Mouse (Mus musculus): ENCODE data around the gene Nceh1.
"Not testable (repeated sequence)": the region's sequence is repeated elsewhere in the genome, so short reads cannot be mapped to it uniquely, and the experiment has no call there.

The Nceh1 gene

GRCm38 (mm10) chr3:27283796-27284195 lies 101.0 kb downstream of the Nceh1 start:
- in situ Hi-C loops (cut with MboI) = no loop called here

GRCm38 (mm10) chr3:27284227-27284626 lies 101.5 kb downstream of the Nceh1 start:
- in situ Hi-C loops (cut with MboI) = no loop called here

- in situ Hi-C loops (cut with MboI) = no loop called here
Observed at GRCm38 (mm10) chr3:27285072-27285471, 102.3 kb downstream of the Nceh1 start.

- in situ Hi-C loops (cut with MboI) = no loop called here
Observed at GRCm38 (mm10) chr3:27288301-27288700, 105.5 kb downstream of the Nceh1 start.

GRCm38 (mm10) chr3:27288909-27289308 lies 106.1 kb downstream of the Nceh1 start:
- in situ Hi-C loops (cut with MboI) = no loop called here

- in situ Hi-C loops (cut with MboI) = no loop called here
Observed at GRCm38 (mm10) chr3:27290285-27290684, 107.5 kb downstream of the Nceh1 start.

- in situ Hi-C loops (cut with MboI) = not testable (repeated sequence)
Observed at GRCm38 (mm10) chr3:27290945-27291344, 108.2 kb downstream of the Nceh1 start.

GRCm38 (mm10) chr3:27291411-27291810 lies 108.6 kb downstream of the Nceh1 start:
- in situ Hi-C loops (cut with MboI) = not testable (repeated sequence)

- in situ Hi-C loops (cut with MboI) = no loop called here
Observed at GRCm38 (mm10) chr3:27293645-27294385, 111.0 kb downstream of the Nceh1 start.

- in situ Hi-C loops (cut with MboI) = no loop called here
Observed at GRCm38 (mm10) chr3:27300451-27300850, 117.7 kb downstream of the Nceh1 start.

GRCm38 (mm10) chr3:27302339-27303022 lies 119.7 kb downstream of the Nceh1 start:
- in situ Hi-C loops (cut with MboI) = no loop called here

- in situ Hi-C loops (cut with MboI) = no loop called here
Observed at GRCm38 (mm10) chr3:27306815-27307214, 124.0 kb downstream of the Nceh1 start.

- in situ Hi-C loops (cut with MboI) = no loop called here
Observed at GRCm38 (mm10) chr3:27310973-27311372, 128.2 kb downstream of the Nceh1 start.

GRCm38 (mm10) chr3:27311475-27311874 lies 128.7 kb downstream of the Nceh1 start:
- in situ Hi-C loops (cut with MboI) = no loop called here

- in situ Hi-C loops (cut with MboI) = no loop called here
Observed at GRCm38 (mm10) chr3:27314506-27315164, 131.9 kb downstream of the Nceh1 start.

GRCm38 (mm10) chr3:27316559-27317287 lies 134.0 kb downstream of the Nceh1 start, which contains the start of gene Tnfsf10:
Gene Tnfsf10 (plus strand): TSS chr3:27317028.
- in situ Hi-C loops (cut with MboI) = no loop called here

- in situ Hi-C loops (cut with MboI) = no loop called here
Observed at GRCm38 (mm10) chr3:27317288-27318024, 134.7 kb downstream of the Nceh1 start.

GRCm38 (mm10) chr3:27319650-27320049 lies 136.9 kb downstream of the Nceh1 start:
- in situ Hi-C loops (cut with MboI) = no loop called here

- in situ Hi-C loops (cut with MboI) = no loop called here
Observed at GRCm38 (mm10) chr3:27320613-27321495, 138.1 kb downstream of the Nceh1 start.

- in situ Hi-C loops (cut with MboI) = no loop called here
Observed at GRCm38 (mm10) chr3:27322591-27322990, 139.8 kb downstream of the Nceh1 start.

Data from mature B cell (primary cell).